8 mouse cellular contexts compared by ENCODE assay signal in genomic region chr8:20122067-20122925, GRCm38 (mm10).
DNase-seq lines count a peak whose midpoint lies in the region; ATAC-seq lines count a peak whose summit lies in the region.
"Not testable (repeated sequence)": the region's sequence is repeated elsewhere in the genome, so short reads cannot be mapped to it uniquely, and the experiment has no call there.

No protein-coding gene starts in this region.

- peak; percentile 100 for DNase-seq in adrenal gland, adult (ENCODE audit: inconsistent age in 2 of 2, low spot score in 1 of 2)
- peak; percentile 94 for DNase-seq in embryo, embryonic 10.5 days (ENCODE audit: low spot score)
- DNase-seq in gastrocnemius, postnatal 14 days = peak; percentile 100
- DNase-seq in left cerebral cortex, postnatal 10 days (ENCODE audit: extremely low spot score in 1 of 2, low spot score in 2 of 2) = peak; percentile 100
- DNase-seq in right cerebral cortex, postnatal 25 days = peak; percentile 100
- DNase-seq in urinary bladder, postnatal 4 days (ENCODE audit: low spot score in 2 of 2) = peak; percentile 100

- peak; percentile 99 for ATAC-seq in inflammation-experienced regulatory T-cells, adult 6 months
- peak; percentile 100 for ATAC-seq in megakaryocyte-erythroid progenitor cell, adult 5-6 weeks (replicated peaks; ENCODE audit: low FRiP score, low TSS enrichment, poor library complexity, severe bottlenecking)

- intact Hi-C loops in gastrocnemius, postnatal 14 days (cut with DNase I; ENCODE audit: low total_unique reads); left cerebral cortex, postnatal 10 days (cut with DNase I): not testable (repeated sequence)

Comparison
In these comparisons a context has a peak if more than half of its experiments do, and no peak if none do; other contexts are left out.
1. Peak in every context shown above with its lines: DNase-seq and ATAC-seq.